Mouse (Mus musculus) cerebellum, postnatal 4 days (tissue): Measurements from ENCODE around the gene H2-DMb1.

Experiments
- DNase-seq, 2 experiments: peaks; one replicate each; pipeline ENCODE4 v3.0.0; 2022; ENCODE audit warnings: low spot score in 2 of 2, mixed read lengths in 1 of 2

The H2-DMb1 gene

DNA sequence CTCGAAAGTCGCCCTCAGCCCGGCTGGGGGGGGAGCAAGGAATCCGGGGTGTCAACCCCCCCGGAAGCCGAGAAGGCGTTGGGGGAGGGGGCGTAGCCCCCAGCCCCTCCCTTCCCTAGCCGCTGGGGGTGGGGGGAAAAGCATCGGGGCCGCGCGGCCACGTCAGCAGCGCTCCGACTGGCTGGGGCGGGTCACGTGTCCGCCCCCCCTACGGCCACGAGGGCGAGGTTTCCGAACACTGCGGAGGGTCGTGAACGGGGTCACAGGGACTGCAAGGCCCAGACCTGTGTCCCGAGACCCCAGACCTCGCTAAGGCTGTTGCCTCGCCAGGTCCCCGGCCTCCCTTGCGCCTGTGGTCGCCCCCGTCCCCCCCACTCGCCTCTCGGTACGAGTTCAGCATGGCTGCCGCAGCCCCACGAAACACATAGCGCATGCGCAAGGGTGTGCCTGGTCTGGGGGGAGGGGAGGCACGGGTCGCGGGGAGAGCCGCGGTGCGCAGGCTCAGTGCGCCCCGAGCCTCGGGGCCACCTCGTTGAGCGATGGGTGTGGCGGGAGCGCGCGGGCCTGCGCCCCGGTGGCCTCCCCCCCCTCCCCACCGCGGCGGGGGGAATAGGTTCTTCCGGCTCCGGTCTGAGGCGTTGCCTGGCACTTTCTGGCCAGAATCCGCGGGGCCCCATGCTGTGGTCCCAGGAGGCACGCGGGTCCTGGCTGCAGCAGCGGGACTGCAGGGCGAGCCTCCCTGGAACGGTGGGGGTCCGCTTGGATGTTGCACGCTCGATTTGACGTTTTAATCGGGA is 30.5 kb upstream of the H2-DMb1 start, which contains the start of gene Brd2:
Brd2 (minus strand) TSS at position 447 of the 797 bp plus-strand sequence.
- peak; percentile 91 to 97 for DNase-seq

- no peak for DNase-seq
Measured at GRCm38 (mm10) chr17:34123111-34123510, 29.8 kb upstream of the H2-DMb1 start.

GRCm38 (mm10) chr17:34123518-34123917 is 29.4 kb upstream of the H2-DMb1 start:
- no peak for DNase-seq

GRCm38 (mm10) chr17:34124649-34125048 is 28.2 kb upstream of the H2-DMb1 start:
- DNase-seq: no peak

- DNase-seq: no peak
Measured at GRCm38 (mm10) chr17:34126826-34127420, 25.9 kb upstream of the H2-DMb1 start.

DNA sequence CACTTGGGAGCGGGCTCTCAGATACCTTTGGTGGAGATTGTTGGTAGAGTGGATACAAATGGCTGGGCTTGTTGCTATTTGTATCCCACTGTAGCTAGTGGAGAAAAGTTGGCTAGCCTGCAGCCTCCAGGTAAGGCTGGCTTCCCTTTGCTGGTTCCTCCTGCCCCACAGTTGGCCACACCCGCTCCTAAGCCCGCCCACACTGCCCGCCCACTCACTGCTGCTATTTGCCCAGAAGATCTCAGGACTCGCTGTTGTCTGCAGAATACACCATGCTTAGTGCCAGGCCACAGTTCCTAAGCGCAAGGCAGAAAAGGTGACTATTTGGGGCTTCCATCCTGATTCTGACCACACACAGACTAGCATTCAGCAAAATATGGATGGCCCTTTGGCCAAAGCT is 25.4 kb upstream of the H2-DMb1 start:
- DNase-seq: no peak

DNA sequence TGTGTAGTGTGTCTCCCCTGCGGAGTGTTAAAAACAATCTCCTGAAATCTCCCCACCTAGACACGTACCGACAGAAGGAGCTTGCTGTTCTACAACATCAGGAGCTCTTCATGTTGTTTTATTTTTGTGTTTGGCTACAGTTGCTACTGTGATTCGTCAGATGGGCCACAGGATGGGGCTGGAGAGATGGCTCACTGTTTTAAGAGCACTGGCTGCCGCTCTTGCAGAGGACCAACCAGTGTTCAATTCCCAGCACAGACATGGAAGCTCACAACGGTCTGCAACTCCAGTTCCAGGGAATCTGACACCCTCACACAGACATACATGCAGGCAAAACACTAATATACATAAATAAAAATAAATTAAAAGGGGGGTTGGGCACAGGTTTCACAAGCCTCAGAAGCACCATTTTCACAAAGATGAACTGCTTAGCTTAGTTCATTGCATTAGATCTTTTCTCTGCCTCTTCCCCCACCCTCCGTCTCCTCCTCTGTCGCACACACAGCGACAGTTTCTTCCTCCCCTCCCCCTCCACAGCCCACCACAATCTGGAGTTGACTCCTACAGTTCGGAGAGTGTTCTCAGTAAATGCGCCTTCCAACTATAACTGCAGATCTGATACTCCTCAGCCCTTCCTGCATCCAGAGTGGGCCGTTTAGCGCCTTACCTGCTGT is 24.5 kb upstream of the H2-DMb1 start:
- no peak for DNase-seq

GRCm38 (mm10) chr17:34128944-34129791 is 23.7 kb upstream of the H2-DMb1 start:
- DNase-seq: no peak

DNA sequence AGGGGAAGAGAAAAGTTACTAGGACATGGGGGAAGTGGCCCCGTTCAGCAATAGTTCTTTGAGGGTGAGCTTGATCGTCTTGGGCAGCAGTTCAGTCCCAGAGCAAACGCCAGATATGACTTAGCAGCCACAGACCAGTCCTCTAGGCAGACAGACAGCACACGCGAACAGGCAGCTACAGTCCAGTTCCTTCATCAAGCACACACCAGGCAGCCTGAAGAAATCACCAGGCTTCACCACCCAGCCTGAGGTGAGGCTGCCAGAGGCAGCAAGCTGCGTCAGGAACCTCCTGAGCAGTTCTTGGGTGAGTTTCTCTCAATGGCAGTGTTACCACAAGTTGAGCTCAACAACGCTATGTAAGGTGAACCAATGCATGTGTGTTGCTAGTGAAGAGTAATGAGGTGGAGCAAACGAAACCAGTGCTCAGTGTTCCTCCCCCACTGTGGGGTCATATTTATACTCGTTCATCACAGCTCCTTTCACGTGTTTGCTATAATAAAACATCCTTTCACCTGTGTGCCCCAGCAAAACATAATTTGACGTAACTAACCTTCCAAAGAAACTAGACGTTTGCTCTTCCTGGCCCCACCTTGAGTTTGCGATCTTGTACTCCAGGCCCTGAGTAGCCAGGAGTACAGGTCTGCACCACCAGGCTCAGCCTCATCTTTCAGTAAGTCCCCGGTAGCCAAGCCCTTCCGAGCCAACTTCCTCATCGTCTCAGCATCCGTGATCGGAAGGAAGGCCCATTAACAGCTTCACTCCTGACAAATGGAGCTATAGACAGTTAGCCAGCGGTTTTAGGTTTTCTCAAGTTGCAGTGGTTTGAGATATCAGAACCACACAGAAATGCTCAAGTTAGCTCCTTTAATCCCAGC is 22.6 kb upstream of the H2-DMb1 start:
- no peak for DNase-seq

GRCm38 (mm10) chr17:34131911-34132310 is 21.0 kb upstream of the H2-DMb1 start:
- DNase-seq: no peak

GRCm38 (mm10) chr17:34133289-34133688 is 19.6 kb upstream of the H2-DMb1 start:
- no peak for DNase-seq

- no peak for DNase-seq
Measured at GRCm38 (mm10) chr17:34134451-34134850, 18.4 kb upstream of the H2-DMb1 start.

DNA sequence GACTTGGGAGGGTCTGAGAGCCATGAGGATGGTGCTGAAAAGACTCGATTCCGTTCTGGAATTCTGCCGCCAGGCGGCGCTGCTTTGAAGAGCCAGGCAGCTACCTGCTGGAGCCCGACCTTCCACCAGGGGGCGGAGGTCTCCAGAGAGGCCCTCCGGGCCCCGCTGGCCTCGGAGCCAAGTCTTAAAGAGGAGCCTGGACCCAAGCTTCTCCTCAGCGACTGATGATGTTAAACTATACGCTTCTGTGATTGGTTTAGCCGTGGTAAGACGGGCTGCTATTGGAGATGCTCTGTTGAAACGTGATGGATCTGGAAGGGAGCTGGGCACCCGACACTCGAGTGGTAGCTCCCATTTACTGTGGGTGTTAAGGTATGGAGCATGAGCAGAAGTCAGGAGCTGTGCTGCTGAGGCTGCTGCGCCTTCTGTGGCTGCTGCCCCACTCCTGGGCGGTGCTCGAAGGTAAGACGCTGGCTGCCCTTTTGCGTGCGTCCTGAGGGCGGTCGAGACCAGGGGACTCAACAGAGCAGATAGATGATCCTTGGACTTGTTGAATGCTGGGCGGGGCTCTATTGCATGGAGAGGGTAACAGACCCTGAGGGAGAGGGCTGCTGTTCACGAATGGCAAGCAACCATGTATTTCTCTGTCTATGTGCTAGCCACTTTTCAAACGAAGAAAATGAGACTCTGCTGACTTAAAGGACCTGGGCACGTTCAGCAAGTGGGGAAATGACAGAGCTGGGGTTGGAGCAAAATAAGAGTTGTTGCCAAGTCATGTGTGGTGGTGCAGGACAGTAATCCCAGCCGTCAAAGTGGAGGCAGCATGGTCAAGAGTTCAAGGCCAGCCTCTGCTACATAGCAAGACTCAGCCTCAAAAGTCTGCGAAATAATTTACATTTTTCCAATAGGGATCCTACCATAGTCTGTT is 17.3 kb upstream of the H2-DMb1 start:
- DNase-seq: peak; percentile 99

DNA sequence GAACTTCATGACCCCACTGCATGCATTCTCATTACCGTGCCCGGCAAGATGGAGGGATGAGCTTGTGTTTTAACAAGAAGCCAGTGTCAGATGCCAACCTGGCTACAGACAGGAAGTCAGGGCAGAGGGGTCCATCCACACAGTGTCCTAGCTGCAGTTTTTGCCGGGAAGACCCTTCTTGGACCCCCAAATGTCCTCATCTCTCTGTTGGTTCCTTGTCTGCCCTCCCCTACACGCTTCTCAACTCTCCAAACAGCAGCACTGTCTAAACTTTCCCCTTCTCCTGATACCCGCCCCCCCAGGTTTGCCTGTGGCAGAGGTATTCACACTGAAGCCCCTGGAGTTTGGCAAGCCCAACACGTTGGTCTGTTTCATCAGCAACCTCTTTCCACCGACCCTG is 15.3 kb upstream of the H2-DMb1 start:
- DNase-seq: no peak

GRCm38 (mm10) chr17:34138655-34139054 is 14.2 kb upstream of the H2-DMb1 start:
- DNase-seq: no peak

DNA sequence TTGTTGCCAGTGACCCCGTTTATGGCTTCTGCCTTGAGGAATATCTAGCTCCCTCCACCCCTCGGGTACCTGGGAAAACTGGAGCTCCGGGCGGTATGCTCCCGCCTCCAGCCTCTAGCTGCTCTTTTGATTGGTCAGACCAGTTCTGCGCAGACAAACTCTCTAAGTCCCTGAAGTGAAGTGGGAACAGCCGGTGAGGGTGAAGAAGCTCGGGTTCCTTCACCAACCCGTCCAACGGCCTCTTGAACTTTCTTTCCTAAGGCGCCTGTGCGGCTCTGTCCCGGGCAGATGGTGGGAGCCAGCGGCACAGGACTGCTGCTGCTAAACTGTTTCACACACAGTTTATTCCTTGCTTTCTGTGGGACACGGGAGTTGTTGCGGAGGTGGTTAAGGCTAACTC is 13.5 kb upstream of the H2-DMb1 start:
- DNase-seq: no peak

DNA sequence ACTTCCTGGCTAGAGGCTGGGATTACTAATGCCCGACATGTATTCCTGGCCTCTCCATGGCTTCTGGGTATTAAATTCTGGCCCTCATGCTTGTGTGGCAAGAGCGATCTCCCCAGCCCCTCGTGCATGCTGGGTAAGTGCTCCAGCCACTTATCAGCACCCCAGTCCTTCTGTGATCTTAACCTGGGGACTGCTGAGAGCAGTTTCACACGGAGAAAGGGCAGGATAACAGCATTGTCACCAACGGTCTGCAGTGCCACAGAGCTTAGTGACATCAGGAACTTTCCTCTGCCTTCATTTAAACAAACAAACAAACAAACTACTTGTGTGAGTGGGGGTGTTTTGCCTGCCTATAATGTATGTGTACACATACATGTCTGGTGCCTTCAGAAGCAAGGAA is 12.6 kb upstream of the H2-DMb1 start:
- no peak for DNase-seq

GRCm38 (mm10) chr17:34141448-34141847 is 11.4 kb upstream of the H2-DMb1 start:
- no peak for DNase-seq

DNA sequence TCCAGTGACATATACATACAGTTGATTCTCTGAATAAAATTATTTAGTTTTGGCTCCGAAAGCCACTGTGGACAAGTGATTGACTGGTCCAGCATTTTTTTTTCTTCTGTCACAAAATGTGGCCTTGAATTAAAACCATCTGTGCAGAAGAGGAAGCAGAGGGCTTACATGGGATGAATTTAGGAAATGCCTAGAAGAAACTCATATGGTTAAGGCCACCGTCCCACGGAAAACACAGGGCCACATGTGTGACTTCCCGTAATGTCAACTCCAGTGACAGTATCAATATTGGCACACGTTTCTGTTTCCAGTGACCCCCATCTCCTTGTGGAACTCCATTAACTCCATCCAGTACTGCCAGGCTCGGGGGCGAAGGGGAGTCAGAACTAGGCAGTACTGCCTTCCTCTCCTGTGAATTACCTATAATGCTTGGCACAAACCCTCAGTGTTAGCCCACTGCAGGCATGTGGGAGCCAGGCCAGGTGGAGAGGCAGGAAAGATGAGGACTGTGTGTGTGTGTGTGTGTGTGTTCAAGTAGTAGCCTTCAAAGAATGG is 10.3 kb upstream of the H2-DMb1 start:
- DNase-seq: no peak
